Mouse (Mus musculus): ENCODE measurements at regions not wholly inside any gene's neighbourhood (a gene's known extent, or its start where the extent isn't known, plus 50 kb on each side); places are given as distances from the start of the nearest gene placed in this dataset.

DNA sequence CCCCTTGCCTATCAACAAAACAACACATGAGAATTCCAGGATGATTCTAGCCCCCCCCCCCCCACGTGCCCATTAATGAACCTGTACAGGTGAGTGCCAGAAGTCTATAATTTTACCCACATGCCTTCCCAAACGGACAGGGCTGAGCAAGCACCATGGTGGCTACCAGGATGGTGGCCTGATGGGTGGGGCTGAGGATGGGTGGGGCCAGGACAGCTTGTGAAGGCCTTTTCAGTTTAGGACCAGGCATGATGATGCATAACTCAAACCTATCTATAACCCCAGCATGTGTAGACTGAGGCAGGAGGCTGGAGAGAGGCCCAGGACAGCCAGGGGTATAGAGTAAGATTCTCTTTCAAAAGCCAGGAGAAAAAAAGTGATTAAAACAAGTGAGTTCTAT is 57.0 kb upstream of the Lemd2 start:
- Histone ChIP-seq H3K27ac (ENCODE audit: low read depth, low read length) (no peak overlapping the region), H3K27me3 (ENCODE audit: control insufficient read depth, insufficient read depth, low read length) (no peaks in the 10 kb centered on the region), H3K4me3 (ENCODE audit: low read depth, low read length) (no peak overlapping the region), H3K4me1 (replicated peaks; ENCODE audit: control insufficient read depth, insufficient read depth, low read length) (no peaks in the 10 kb centered on the region), H3K9me3 (ENCODE audit: control insufficient read depth, low read length) (no peaks in the 10 kb centered on the region), H3K9ac (ENCODE audit: low read depth, low read length) (no peak overlapping the region), H3K36me3 (ENCODE audit: control insufficient read depth, insufficient read depth, low read length) (no peaks in the 10 kb centered on the region), H3K4me2 (replicated peaks; ENCODE audit: low read depth, low read length) (no peak overlapping the region)
- ATAC-seq (ENCODE audit: low FRiP score) (no peak), DNase-seq (ENCODE audit: low spot score) (no peak)
- WGBS = 71% methylated on average over 2 of the region's 2 CpGs

DNA sequence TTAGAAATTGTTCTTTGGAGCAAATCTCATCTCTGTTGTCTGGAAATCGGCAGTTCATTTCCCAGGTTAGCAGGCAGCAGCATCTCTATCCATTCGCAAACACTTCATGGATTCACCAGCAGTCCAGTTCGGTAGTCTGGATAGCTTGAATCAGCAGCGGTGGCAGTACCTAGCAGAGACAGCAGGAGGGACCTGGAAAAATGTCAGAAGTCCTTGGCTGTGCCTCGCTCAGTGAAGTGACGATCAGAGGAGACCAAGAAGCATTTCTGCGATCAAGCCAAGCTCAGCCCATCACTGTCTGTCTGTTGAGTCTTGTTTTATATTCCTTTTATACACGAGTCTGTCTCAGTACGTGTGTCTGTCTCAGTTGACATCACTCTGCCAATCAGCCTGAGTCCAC is 55.8 kb upstream of the Lemd2 start:
- DNase-seq (ENCODE audit: low spot score) (no peak), ATAC-seq (ENCODE audit: low FRiP score) (no peak)
- Histone ChIP-seq H3K4me3 (ENCODE audit: low read depth, low read length) (no peak overlapping the region), H3K4me1 (replicated peaks; ENCODE audit: control insufficient read depth, insufficient read depth, low read length) (no peaks in the 10 kb centered on the region), H3K9ac (ENCODE audit: low read depth, low read length) (no peak overlapping the region), H3K9me3 (ENCODE audit: control insufficient read depth, low read length) (no peaks in the 10 kb centered on the region), H3K36me3 (ENCODE audit: control insufficient read depth, insufficient read depth, low read length) (no peaks in the 10 kb centered on the region), H3K4me2 (replicated peaks; ENCODE audit: low read depth, low read length) (no peak overlapping the region), H3K27me3 (ENCODE audit: control insufficient read depth, insufficient read depth, low read length) (no peaks in the 10 kb centered on the region), H3K27ac (ENCODE audit: low read depth, low read length) (no peak overlapping the region)
- 90% methylated on average over 9 of the region's 9 CpGs for WGBS

DNA sequence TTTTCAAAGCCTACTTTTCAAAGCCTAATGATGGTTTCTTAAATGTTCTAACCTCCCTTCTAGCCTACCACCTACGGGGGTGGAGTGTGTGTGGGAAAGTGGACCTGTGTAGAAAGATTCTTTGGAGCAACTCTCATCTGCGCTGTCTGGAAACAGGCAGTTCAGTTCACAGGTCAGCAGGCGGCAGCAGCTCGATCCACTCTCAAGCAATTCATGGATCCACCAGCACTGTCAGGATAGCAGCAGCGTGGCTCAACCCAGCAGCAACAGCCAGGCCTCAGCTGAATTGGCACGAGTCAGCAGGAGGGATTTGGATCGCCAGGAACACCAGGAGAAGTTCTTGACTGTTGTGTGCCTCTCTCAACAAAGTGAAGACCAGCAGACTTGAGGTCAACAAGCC is 53.1 kb upstream of the Lemd2 start:
- Histone ChIP-seq H3K9me3 (ENCODE audit: control insufficient read depth, low read length) (no peaks in the 10 kb centered on the region), H3K4me2 (replicated peaks; ENCODE audit: low read depth, low read length) (no peak overlapping the region), H3K27ac (ENCODE audit: low read depth, low read length) (no peak overlapping the region), H3K4me3 (ENCODE audit: low read depth, low read length) (no peak overlapping the region), H3K4me1 (replicated peaks; ENCODE audit: control insufficient read depth, insufficient read depth, low read length) (no peaks in the 10 kb centered on the region), H3K9ac (ENCODE audit: low read depth, low read length) (no peak overlapping the region), H3K27me3 (ENCODE audit: control insufficient read depth, insufficient read depth, low read length) (no peaks in the 10 kb centered on the region), H3K36me3 (ENCODE audit: control insufficient read depth, insufficient read depth, low read length) (no peaks in the 10 kb centered on the region)
- WGBS = 44% methylated on average over 7 of the region's 7 CpGs
- ATAC-seq (ENCODE audit: low FRiP score) = no peak
- DNase-seq (ENCODE audit: low spot score) = no peak

DNA sequence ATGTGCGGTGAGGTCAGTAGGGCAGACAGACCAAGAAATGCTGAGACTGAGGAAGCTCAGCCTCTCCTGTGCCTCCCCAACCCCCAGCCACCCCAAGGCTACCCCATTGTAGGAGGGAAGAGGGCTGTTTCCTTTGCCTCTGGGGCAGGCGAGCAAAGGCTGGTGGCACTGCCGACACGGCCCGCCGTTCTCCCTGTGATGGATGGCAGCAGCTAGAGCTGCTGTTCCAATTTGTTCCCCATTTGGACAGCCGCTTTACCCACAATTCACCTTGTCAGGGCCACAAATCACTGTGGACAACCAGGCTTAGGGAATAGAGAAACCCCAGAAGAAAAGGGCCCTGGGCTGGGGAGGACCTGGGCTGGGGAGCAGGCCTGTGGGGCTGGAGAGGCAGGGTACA is 51.5 kb upstream of the Lemd2 start:
- ATAC-seq (ENCODE audit: low FRiP score) = no peak
- H3K27me3 ChIP-seq (ENCODE audit: control insufficient read depth, insufficient read depth, low read length) = no peaks in the 10 kb centered on the region
- no peak overlapping the region for H3K9ac ChIP-seq (ENCODE audit: low read depth, low read length)
- H3K36me3 ChIP-seq (ENCODE audit: control insufficient read depth, insufficient read depth, low read length) = no peaks in the 10 kb centered on the region
- H3K4me1 ChIP-seq (replicated peaks; ENCODE audit: control insufficient read depth, insufficient read depth, low read length) = no peaks in the 10 kb centered on the region
- no peak for DNase-seq (ENCODE audit: low spot score)
- no peaks in the 10 kb centered on the region for H3K9me3 ChIP-seq (ENCODE audit: control insufficient read depth, low read length)
- no peak overlapping the region for H3K4me3 ChIP-seq (ENCODE audit: low read depth, low read length)
- H3K4me2 ChIP-seq (replicated peaks; ENCODE audit: low read depth, low read length) = no peak overlapping the region
- H3K27ac ChIP-seq (ENCODE audit: low read depth, low read length) = no peak overlapping the region
- 43% methylated on average over 7 of the region's 7 CpGs for WGBS
